ENCODE assay signal across 11 mouse cellular contexts in genomic region chr1:135204196-135205126, GRCm38 (mm10). TPM values are rescaled to one million over a fixed set of nuclear protein-coding genes. Genes with fewer than 3 reads are reported as not detected.
DNase-seq lines count a peak whose midpoint lies in the region; ATAC-seq lines count a peak whose summit lies in the region.
"Had no signal": no experiment of that assay in that cellular context is flagged by ENCODE, and none has a peak within 500 bp of the region (broad histone marks: within the 10 kb centered on the region; RNA-seq: fewer than 3 reads in every experiment).

No protein-coding gene starts in this region.

- no peak for ATAC-seq in frontal cortex, adult (ENCODE audit: low TSS enrichment)

- DNase-seq in kidney, postnatal 14 days: peak; percentile 32
- DNase-seq in kidney, postnatal 25 days: no peak
- peak; percentile 9 for DNase-seq in c-Kit-positive CD71-negative TER-119-negative erythroid progenitor cells, embryonic 14.5 days (ENCODE audit: low read depth)
- peak; percentile 29 for DNase-seq in heart, postnatal 4 days
- peak; percentile 41 to 59 for DNase-seq in spleen, postnatal 36 days (ENCODE audit: low spot score in 2 of 2)
- DNase-seq in cerebellum, postnatal 36 days: no peak
- DNase-seq: cerebellum, adult 9-10 months; gastrocnemius, postnatal 36 days; lung, postnatal 36 days had no signal

RNA-seq across cellular contexts. Expression of gene Gpr37l1, which starts 37.0 kb away (rescaled TPM):
- under 1 TPM in 1 of 2 experiments, not detected in 1; 0.18 TPM for total RNA-seq in heart, postnatal 4 days (2021)

RNA-seq across cellular contexts. Expression of gene Elf3, which starts 53.9 kb away (rescaled TPM):
- total RNA-seq in heart, postnatal 4 days (2021): under 1 TPM; 0.50 to 0.74 TPM
- total RNA-seq: gastrocnemius, postnatal 36 days; layer of hippocampus, postnatal 25 days had no signal

RNA-seq across cellular contexts. Expression of gene Arl8a, which starts 57.8 kb away (rescaled TPM):
- 10 to 100 TPM; 33.5 to 36.8 TPM for total RNA-seq in heart, postnatal 4 days (2021)

Comparison
In these comparisons a context has a peak if more than half of its experiments do, and no peak if none do; other contexts are left out.
1. DNase-seq: peak in kidney, postnatal 14 days (single experiment), c-Kit-positive CD71-negative TER-119-negative erythroid progenitor cells, embryonic 14.5 days (single experiment), heart, postnatal 4 days (single experiment) and spleen, postnatal 36 days (2 of 2); none in kidney, postnatal 25 days (0 of 2) and cerebellum, postnatal 36 days (0 of 2).